Mouse (Mus musculus): Measurements from ENCODE around the gene Tbc1d14. TPM values are rescaled to one million over a fixed set of nuclear protein-coding genes. Genes with fewer than 3 reads are reported as not detected.
A peak's percentile ranks its signal among the peaks of the same experiment; 100 is the strongest.

Gene Tbc1d14
- total and polyA plus RNA-seq, 2 experiments from 2014 or later = 3.9 to 8.3 TPM

GRCm38 (mm10) chr5:36618356-36618755 is 25.3 kb upstream of the Tbc1d14 start:
- H3K4me1 ChIP-seq (ENCODE audit: control insufficient read depth, insufficient read depth) = peaks cover 15% of the 10 kb centered on the region
- H3K27ac ChIP-seq (ENCODE audit: low read depth) = no peak overlapping the region
- 53% methylated on average over 4 of the region's 4 CpGs for WGBS
- DNase-seq (ENCODE audit: low spot score) (peak; percentile 20), ATAC-seq (ENCODE audit: insufficient read depth, low read depth) (no peak)
- no peaks in the 10 kb centered on the region for H3K9me3 ChIP-seq (replicated peaks; ENCODE audit: control insufficient read depth, low read length)
- no peak overlapping the region for H3K9ac ChIP-seq (replicated peaks; ENCODE audit: low read depth, low read length)
- TF ChIP-seq CTCF (IDR thresholded peaks at IDR 0.05; ENCODE audit: low read depth) (no peak), EP300 (IDR thresholded peaks at IDR 0.05; ENCODE audit: low read depth) (no peak)
- H3K4me2 ChIP-seq (ENCODE audit: low read depth, low read length) = no peak overlapping the region
- no peaks in the 10 kb centered on the region for H3K27me3 ChIP-seq (ENCODE audit: control insufficient read depth, insufficient read depth, low read length)
- H3K36me3 ChIP-seq (replicated peaks; ENCODE audit: control insufficient read depth, insufficient read depth, low read length) = peaks cover 48% of the 10 kb centered on the region
- no peak overlapping the region for H3K4me3 ChIP-seq (ENCODE audit: low read depth, low read length)

- Histone ChIP-seq H3K4me3 (ENCODE audit: low read depth, low read length) (no peak overlapping the region), H3K4me1 (ENCODE audit: control insufficient read depth, insufficient read depth) (no peaks in the 10 kb centered on the region), H3K27me3 (ENCODE audit: control insufficient read depth, insufficient read depth, low read length) (no peaks in the 10 kb centered on the region), H3K36me3 (replicated peaks; ENCODE audit: control insufficient read depth, insufficient read depth, low read length) (peaks cover 78% of the 10 kb centered on the region), H3K4me2 (ENCODE audit: low read depth, low read length) (no peak overlapping the region), H3K9me3 (replicated peaks; ENCODE audit: control insufficient read depth, low read length) (no peaks in the 10 kb centered on the region), H3K27ac (ENCODE audit: low read depth) (no peak overlapping the region), H3K9ac (replicated peaks; ENCODE audit: low read depth, low read length) (no peak overlapping the region)
- ATAC-seq (ENCODE audit: insufficient read depth, low read depth) (no peak), DNase-seq (ENCODE audit: low spot score) (no peak)
- TF ChIP-seq EP300 (IDR thresholded peaks at IDR 0.05; ENCODE audit: low read depth) = no peak
- 86% methylated on average over 4 of the region's 4 CpGs for WGBS
Measured at GRCm38 (mm10) chr5:36614124-36614523, 21.0 kb upstream of the Tbc1d14 start.

- Histone ChIP-seq H3K9ac (replicated peaks; ENCODE audit: low read depth, low read length) (no peak overlapping the region), H3K4me2 (ENCODE audit: low read depth, low read length) (no peak overlapping the region), H3K4me3 (ENCODE audit: low read depth, low read length) (no peak overlapping the region), H3K4me1 (ENCODE audit: control insufficient read depth, insufficient read depth) (no peaks in the 10 kb centered on the region), H3K27ac (ENCODE audit: low read depth) (no peak overlapping the region), H3K36me3 (replicated peaks; ENCODE audit: control insufficient read depth, insufficient read depth, low read length) (peaks cover 78% of the 10 kb centered on the region), H3K9me3 (replicated peaks; ENCODE audit: control insufficient read depth, low read length) (no peaks in the 10 kb centered on the region), H3K27me3 (ENCODE audit: control insufficient read depth, insufficient read depth, low read length) (no peaks in the 10 kb centered on the region)
- TF ChIP-seq CTCF (IDR thresholded peaks at IDR 0.05; ENCODE audit: low read depth) = no peak
- TF ChIP-seq EP300 (IDR thresholded peaks at IDR 0.05; ENCODE audit: low read depth) = no peak
- no peak for ATAC-seq (ENCODE audit: insufficient read depth, low read depth)
- 89% methylated on average over 2 of the region's 2 CpGs for WGBS
- DNase-seq (ENCODE audit: low spot score) = no peak
Measured at GRCm38 (mm10) chr5:36608939-36609499, 15.9 kb upstream of the Tbc1d14 start.

- H3K4me1 ChIP-seq (ENCODE audit: control insufficient read depth, insufficient read depth) = no peaks in the 10 kb centered on the region
- H3K27ac ChIP-seq (ENCODE audit: low read depth) = no peak overlapping the region
- H3K9ac ChIP-seq (replicated peaks; ENCODE audit: low read depth, low read length) = no peak overlapping the region
- TF ChIP-seq CTCF (IDR thresholded peaks at IDR 0.05; ENCODE audit: low read depth) (peak; percentile 66), EP300 (IDR thresholded peaks at IDR 0.05; ENCODE audit: low read depth) (no peak)
- H3K27me3 ChIP-seq (ENCODE audit: control insufficient read depth, insufficient read depth, low read length) = no peaks in the 10 kb centered on the region
- DNase-seq (ENCODE audit: low spot score) (peak; percentile 23), ATAC-seq (ENCODE audit: insufficient read depth, low read depth) (peak; percentile 45; the same call in 1 of the 2 replicates)
- H3K9me3 ChIP-seq (replicated peaks; ENCODE audit: control insufficient read depth, low read length) = no peaks in the 10 kb centered on the region
- no peak overlapping the region for H3K4me3 ChIP-seq (ENCODE audit: low read depth, low read length)
- H3K36me3 ChIP-seq (replicated peaks; ENCODE audit: control insufficient read depth, insufficient read depth, low read length) = peaks cover 93% of the 10 kb centered on the region
- 78% methylated on average over 5 of the region's 5 CpGs for WGBS
- H3K4me2 ChIP-seq (ENCODE audit: low read depth, low read length) = no peak overlapping the region
Measured at GRCm38 (mm10) chr5:36603031-36603430, 10.0 kb upstream of the Tbc1d14 start.

GRCm38 (mm10) chr5:36602028-36602427 is 9.0 kb upstream of the Tbc1d14 start:
- H3K4me3 ChIP-seq (ENCODE audit: low read depth, low read length) = no peak overlapping the region
- DNase-seq (ENCODE audit: low spot score) (no peak), ATAC-seq (ENCODE audit: insufficient read depth, low read depth) (no peak)
- WGBS = 47% methylated on average over 9 of the region's 9 CpGs
- no peaks in the 10 kb centered on the region for H3K27me3 ChIP-seq (ENCODE audit: control insufficient read depth, insufficient read depth, low read length)
- H3K9me3 ChIP-seq (replicated peaks; ENCODE audit: control insufficient read depth, low read length) = no peaks in the 10 kb centered on the region
- TF ChIP-seq CTCF (IDR thresholded peaks at IDR 0.05; ENCODE audit: low read depth) = no peak
- TF ChIP-seq EP300 (IDR thresholded peaks at IDR 0.05; ENCODE audit: low read depth) = no peak
- no peak overlapping the region for H3K4me2 ChIP-seq (ENCODE audit: low read depth, low read length)
- no peaks in the 10 kb centered on the region for H3K4me1 ChIP-seq (ENCODE audit: control insufficient read depth, insufficient read depth)
- H3K9ac ChIP-seq (replicated peaks; ENCODE audit: low read depth, low read length) = no peak overlapping the region
- no peak overlapping the region for H3K27ac ChIP-seq (ENCODE audit: low read depth)
- peaks cover 83% of the 10 kb centered on the region for H3K36me3 ChIP-seq (replicated peaks; ENCODE audit: control insufficient read depth, insufficient read depth, low read length)

GRCm38 (mm10) chr5:36601492-36601891 is 8.4 kb upstream of the Tbc1d14 start:
- no peaks in the 10 kb centered on the region for H3K9me3 ChIP-seq (replicated peaks; ENCODE audit: control insufficient read depth, low read length)
- WGBS = 79% methylated on average over 7 of the region's 7 CpGs
- H3K9ac ChIP-seq (replicated peaks; ENCODE audit: low read depth, low read length) = no peak overlapping the region
- H3K4me2 ChIP-seq (ENCODE audit: low read depth, low read length) = no peak overlapping the region
- ATAC-seq (ENCODE audit: insufficient read depth, low read depth) (no peak), DNase-seq (ENCODE audit: low spot score) (no peak)
- TF ChIP-seq EP300 (IDR thresholded peaks at IDR 0.05; ENCODE audit: low read depth) (no peak), CTCF (IDR thresholded peaks at IDR 0.05; ENCODE audit: low read depth) (no peak)
- H3K4me1 ChIP-seq (ENCODE audit: control insufficient read depth, insufficient read depth) = no peaks in the 10 kb centered on the region
- peaks cover 78% of the 10 kb centered on the region for H3K36me3 ChIP-seq (replicated peaks; ENCODE audit: control insufficient read depth, insufficient read depth, low read length)
- H3K4me3 ChIP-seq (ENCODE audit: low read depth, low read length) = no peak overlapping the region
- H3K27me3 ChIP-seq (ENCODE audit: control insufficient read depth, insufficient read depth, low read length) = no peaks in the 10 kb centered on the region
- H3K27ac ChIP-seq (ENCODE audit: low read depth) = no peak overlapping the region

All from heart, postnatal 0 days (tissue).